Mouse (Mus musculus) spleen, postnatal 14 days (tissue): ENCODE results near the gene Tnfrsf19.

ENCODE experiments used
- DNase-seq, 2 experiments: peaks; one replicate each; pipeline ENCODE4 v3.0.0; 2021 to 2022; ENCODE audit warnings: low spot score in 2 of 2

The Tnfrsf19 gene

DNA sequence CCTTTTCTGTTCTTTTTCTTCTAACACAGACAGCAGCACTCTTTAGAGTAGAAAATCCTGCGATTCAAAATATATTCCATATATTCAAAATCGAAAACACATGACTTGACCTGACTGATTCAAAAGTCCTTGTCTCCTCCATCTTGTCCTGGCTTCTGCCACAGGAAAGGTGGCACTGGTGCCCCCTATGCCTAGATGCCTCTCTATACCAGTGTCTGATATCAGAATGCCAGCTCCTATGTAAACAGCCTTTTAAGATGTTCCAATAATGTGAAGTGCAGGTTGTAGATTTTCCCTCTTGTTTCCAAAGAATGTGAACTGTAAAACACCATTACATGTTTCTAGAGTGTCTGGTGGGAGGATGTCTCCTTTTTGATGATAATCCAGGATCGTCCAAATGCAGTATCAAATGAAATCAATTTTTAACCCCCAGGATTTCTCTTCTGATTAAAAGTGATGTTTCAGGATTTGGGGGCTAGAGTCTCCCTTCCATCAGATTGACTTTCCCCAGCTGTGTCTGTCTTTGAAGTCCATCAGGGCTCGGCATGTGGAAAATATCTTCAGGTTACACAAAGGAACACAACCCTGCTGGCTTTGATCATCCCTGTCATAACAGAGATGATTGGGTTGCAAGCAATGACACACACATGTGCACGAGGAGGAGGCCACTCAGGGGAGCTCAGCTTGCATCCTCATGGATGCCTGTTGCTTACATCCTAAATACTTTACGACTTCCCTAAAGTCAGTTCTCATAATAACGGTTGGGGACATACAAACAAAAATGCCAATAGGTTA, 82.1 kb downstream of the Tnfrsf19 start:
- no peak for DNase-seq

DNA sequence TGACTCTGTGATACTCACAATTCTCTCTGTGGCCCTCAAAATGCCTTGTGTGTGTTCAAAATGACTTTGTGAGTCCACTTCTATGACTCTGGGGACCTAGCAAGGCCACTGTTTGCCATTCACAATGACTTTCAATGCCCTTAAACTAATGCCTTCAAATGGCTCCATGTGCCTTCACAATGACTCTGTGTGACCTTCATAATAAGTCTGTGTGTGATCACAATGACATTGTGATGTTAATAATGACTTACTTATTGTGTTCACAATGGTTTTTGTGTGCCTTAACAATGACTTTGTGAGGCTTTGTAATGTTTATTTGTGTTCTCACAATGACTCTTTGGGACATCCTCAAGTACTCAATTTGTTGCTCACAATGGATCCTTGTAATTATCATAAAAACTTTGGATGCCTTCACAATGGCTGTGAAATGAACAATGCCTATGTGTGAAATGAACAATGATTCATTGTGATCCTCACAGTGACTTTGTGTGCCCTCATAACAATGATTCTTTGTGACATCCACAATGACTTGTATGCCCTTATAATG, 88.6 kb downstream of the Tnfrsf19 start:
- DNase-seq: no peak

- no peak for DNase-seq
These were observed 108.7 kb downstream of the Tnfrsf19 start for GRCm38 (mm10) chr14:60937481-60938039.

- DNase-seq: no peak
These were observed 110.6 kb downstream of the Tnfrsf19 start for GRCm38 (mm10) chr14:60935705-60936104.

GRCm38 (mm10) chr14:60926011-60926410, 120.3 kb downstream of the Tnfrsf19 start:
- DNase-seq: no peak

GRCm38 (mm10) chr14:60916661-60917060, 129.6 kb downstream of the Tnfrsf19 start:
- DNase-seq: no peak
